Mouse (Mus musculus) lung, postnatal 4 days (tissue): ENCODE data around the gene Cptp.
A peak's percentile ranks its signal among the peaks of the same experiment; 100 is the strongest.

Source experiments
- DNase-seq, 2 experiments: peaks; one replicate each; pipeline ENCODE4 v3.0.0; 2021

Cptp gene

DNA sequence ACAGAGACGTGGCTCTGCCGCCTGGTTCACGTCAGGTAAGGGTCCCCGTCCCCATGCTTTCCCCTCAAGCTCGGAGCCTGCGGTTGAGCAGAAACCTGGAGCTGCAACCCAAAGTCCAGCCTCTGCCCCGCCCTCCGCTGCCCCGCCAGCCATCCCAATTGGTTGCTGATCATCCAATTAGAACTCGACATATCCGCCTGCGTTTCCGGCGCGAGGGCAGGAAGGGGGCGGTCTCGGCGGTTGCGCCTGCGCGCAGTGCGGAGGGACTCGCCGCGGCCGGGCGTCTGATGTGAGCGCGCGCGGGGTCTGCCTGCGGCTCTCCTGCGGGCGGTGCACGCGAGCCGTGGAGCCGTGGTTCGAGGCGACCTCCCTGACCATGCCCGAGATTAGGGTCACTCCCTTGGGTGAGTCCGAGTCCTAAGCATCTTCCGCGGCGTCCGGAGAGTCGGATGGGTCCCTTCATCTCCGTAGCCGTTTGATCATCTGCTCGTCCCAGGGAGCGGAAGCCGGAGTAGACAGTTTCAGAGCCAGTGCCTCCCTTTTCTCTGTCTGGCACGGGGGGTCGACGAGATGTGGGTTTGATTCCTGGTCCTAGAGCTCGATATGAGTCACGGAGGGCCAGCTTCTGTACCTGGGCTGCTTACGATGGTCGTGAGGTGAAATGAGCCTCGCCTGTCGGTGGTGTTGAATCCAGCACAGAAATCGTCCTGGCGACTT, at the start of gene Cptp, which contains the start of gene Ints11:
Cptp (minus strand) TSS at position 124 of the 717 bp plus-strand sequence.
Ints11 (plus strand) TSS at position 230 of the 717 bp plus-strand sequence.
- peak; percentile 98 for DNase-seq

DNA sequence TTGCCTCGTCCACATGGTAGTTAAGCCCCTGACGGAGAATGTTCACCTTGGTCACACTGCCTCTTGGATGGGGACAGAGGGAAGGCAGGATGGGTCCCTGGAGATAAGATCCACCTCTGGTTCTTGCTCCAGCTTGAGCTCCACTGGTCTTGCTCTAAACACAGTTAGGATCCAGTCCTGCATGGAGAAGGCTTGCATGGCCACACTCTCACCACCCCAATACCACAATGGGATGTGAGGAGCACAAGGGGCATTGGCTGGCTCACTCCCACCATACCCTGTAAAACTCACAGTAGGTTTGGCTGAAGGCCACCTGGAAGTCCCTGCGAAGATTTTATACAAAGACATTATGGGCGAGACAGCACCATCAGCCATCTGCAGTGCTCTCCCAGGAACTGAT, 39.5 kb upstream of the Cptp start:
- peak; percentile 4 to 14 for DNase-seq

GRCm38 (mm10) chr4:155908281-155908680, 39.0 kb upstream of the Cptp start:
- peak; percentile 3 to 21 for DNase-seq

DNA sequence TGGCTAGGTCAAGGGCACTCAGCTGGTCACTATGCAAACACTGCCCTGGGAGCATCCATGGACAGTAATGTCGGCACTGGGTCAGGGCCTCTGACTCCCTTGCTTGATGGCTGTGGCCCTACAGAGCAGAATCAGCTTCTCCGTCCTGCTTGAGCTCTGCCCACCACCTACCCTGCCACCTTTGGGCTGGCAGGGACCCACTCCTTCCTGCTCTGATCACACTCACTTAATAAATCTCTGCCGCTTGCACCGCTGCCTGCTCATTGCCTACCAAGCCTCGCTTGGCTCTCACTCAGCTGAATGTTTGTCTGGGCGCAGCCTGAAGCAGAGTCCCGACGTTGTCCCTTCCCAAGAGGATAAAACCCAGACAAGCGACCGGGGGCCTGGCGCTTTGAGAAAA, 37.8 kb upstream of the Cptp start:
- peak; percentile 3 to 16 for DNase-seq

GRCm38 (mm10) chr4:155906125-155906524, 36.9 kb upstream of the Cptp start:
- DNase-seq, result peak; percentile 3 to 19

DNA sequence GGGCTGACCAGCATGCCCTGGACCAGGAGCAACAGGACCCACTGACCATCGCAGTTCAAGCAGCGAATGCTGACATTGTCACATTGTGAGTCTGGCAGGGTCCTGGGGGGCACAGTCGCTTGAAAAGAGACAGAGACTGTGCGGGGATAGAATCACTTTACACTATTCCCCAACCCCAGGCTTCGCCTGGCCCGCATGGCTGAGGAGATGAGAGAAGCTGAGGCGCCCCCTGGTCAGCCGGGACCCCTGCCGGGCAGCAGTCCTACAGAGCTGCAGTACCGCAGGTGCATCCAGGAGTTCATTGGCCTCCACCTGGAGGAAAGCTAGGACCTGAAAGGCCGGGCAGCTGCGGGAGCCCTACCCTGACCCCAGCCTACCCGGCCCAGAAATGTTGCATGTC, 36.4 kb upstream of the Cptp start:
- peak; percentile 3 to 17 for DNase-seq

- peak; percentile 27 to 30 for DNase-seq
Measured at GRCm38 (mm10) chr4:155904318-155905102, 35.3 kb upstream of the Cptp start.

- DNase-seq, result peak in 1 of 2 experiments; percentile 23
Measured at GRCm38 (mm10) chr4:155903246-155903645, 34.0 kb upstream of the Cptp start.

- DNase-seq, result peak; percentile 67 to 84
Measured at GRCm38 (mm10) chr4:155901205-155901604, 32.0 kb upstream of the Cptp start.

GRCm38 (mm10) chr4:155899355-155899754, 30.1 kb upstream of the Cptp start:
- peak; percentile 3 to 15 for DNase-seq

- no peak for DNase-seq
Measured at GRCm38 (mm10) chr4:155898318-155898717, 29.1 kb upstream of the Cptp start.

DNA sequence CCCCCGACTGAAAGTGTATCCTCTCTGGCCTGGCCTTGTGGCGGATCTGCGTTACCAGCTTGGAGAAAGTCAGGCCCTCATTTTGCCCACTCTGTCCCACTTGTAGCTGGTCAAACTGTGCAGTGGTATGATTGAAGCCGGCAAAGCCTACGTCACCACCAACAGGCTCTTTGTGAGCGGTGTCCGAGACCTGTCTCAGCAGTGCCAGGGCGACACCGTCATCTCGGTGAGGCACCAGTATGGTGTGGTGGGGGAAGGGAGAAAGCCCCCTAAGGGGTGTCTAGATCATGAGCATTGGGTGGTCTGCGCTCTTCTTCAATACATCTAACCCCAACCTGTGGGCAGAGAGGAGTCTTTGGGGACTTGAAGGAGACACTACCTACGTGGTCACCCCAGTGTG, 27.2 kb upstream of the Cptp start:
- peak in 1 of 2 experiments; percentile 16 for DNase-seq

DNA sequence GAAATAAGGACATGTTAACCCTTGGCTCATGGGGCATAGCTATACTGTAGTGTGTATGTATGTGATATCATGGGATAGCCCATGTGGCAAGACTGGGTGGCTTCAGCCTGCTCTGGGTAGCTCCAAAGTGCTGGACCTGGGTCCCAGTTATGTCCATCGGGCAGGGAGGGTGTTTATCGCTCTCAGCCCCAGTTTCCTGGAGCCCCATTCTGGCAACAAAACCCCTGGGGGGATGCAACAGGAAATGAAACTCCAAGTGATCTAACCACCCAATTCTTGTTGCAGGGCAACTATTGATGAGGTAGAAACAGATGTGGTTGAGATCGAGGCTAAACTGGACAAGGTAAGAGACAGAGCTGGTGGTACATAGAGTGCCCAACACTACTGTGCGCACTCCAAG, 26.6 kb upstream of the Cptp start:
- DNase-seq, result peak in 1 of 2 experiments; percentile 4

GRCm38 (mm10) chr4:155895216-155895615, 26.0 kb upstream of the Cptp start:
- peak; percentile 62 to 67 for DNase-seq

GRCm38 (mm10) chr4:155894311-155894881, 25.2 kb upstream of the Cptp start:
- peak; percentile 83 to 91 for DNase-seq

DNA sequence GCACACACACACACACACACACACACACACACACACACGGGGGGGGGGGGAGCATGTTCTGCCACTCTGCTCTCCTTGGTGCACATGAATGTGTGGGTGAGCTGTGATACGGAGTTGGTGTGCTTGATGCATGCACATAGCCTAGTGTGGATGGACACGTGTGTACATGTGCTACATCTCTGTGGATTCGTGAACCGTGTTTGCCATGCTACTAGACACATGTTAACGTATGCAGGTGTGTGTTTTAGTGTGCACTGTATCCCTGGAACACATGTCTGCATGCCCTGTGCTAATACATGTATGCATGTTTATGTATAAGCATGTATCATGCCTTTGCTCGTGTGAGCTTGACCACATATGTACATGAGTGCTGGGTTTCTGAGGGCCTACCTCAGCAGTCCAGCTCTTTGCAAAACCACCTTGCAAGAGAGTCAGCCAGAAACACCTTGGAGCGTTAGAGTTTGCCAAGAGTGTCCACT, 24.0 kb upstream of the Cptp start:
- no peak for DNase-seq

GRCm38 (mm10) chr4:155892438-155893211, 23.4 kb upstream of the Cptp start:
- peak; percentile 53 to 62 for DNase-seq

GRCm38 (mm10) chr4:155892017-155892416, 22.8 kb upstream of the Cptp start:
- DNase-seq, result peak; percentile 91 to 92

DNA sequence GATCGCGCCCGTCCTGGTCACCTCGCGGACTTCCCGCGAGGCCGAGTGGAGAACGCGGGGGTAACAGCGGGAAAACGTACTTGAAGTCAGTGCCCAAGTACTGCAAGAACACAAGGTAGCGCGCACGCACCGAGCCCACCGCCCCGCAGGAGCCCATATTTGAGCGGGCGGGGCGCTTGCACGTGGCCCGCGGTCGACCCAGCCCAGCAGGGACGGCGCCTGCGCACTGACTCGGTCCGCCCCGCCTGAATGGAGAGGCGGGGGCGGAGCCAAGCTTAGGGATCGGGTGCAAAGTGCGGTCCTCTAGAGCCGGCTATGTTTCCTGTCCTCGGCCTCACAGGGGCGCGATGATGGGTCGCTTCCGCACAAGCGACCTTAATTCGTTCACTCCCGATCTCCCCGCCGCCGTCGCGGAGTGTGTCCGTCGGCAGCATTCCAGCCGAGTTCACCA, 22.3 kb upstream of the Cptp start, which contains the start of the genes Pusl1 and Acap3:
Pusl1 (minus strand) TSS at position 231 of the 451 bp plus-strand sequence.
Acap3 (plus strand) TSS at position 272 of the 451 bp plus-strand sequence.
- peak; percentile 97 to 98 for DNase-seq

DNA sequence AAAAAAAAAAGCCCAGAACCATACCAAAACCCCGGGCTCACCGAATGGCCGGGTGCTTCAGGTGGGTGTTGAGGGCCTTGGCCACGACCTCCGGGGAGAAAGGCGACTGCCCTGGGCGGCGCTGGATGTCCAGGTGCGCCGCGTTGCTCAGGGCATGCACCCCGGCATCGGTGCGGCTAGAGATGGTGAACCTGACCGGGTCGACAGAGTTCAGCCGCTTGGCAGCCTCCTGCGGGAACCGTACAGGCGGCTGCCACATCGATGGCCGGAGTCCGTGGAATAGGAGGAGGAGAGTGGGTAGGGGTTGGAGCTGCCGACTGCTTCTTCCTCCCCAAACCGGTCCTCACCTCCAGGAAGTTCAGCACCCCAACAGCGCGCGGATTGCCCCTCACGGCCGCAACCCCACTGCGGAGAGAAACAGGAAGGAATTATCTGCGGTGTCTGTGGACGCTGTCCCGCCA, 21.8 kb upstream of the Cptp start:
- DNase-seq, result no peak

DNA sequence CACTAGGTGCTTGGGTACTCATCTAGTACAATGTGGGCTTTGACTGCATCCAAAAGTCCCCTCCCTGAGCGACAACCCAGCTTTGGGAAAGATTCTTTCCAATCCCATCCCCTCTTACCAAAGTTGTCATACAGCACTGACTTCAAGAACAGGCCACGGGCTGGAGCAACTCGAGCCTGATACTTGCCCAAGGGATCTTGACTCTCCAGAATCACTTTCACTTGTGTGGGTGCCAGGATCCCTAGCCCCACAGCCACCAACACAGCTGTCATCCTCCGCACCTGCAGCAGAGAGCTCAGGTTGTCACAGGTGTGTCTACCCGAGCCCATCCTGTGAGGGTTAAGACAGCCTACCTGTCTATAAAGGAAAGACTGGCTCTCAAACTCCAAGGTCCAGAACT, 20.1 kb upstream of the Cptp start:
- no peak for DNase-seq

DNA sequence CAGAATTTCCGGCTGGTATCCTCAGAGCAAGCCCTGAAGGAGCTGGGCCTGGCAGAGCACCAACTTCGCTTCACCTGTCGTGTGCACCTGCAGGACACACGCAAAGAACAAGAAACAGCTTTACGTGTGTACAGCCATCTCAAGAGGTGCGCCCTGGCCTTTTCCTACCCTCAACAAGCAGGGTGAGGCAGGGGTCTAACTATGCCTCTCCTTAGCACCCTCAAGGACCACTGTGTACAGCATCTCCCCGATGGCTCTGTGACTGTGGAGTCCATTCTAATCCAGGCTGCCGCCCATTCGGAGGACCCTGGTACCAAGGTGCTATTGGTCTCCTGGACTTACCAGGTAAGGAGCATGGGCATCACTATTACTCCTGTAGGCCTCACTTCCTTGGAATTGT, 18.9 kb upstream of the Cptp start:
- peak in 1 of 2 experiments; percentile 18 for DNase-seq
